8 mouse cellular contexts compared by ENCODE assay signal in genomic region chr6:108784056-108784455, GRCm38 (mm10). TPM values are rescaled to one million over a fixed set of nuclear protein-coding genes. Genes with fewer than 3 reads are reported as not detected.
DNase-seq lines count a peak whose midpoint lies in the region; ATAC-seq and TF ChIP-seq lines count a peak whose summit lies in the region.

No protein-coding gene starts in this region.

- H3K4me1 ChIP-seq in cortical plate, adult 2 months (ENCODE audit: control insufficient read depth, insufficient read depth, low read length), result peaks cover 9% of the 10 kb centered on the region
- H3K4me1 ChIP-seq in midbrain, embryonic 11.5 days (ENCODE audit: control insufficient read depth, insufficient read depth, low read length), result peaks cover 12% of the 10 kb centered on the region

- no peak for TF ChIP-seq CTCF in cortical plate, adult 2 months (IDR thresholded peaks at IDR 0.05; ENCODE audit: extremely low read depth, insufficient read depth, low read length)

- peak overlapping the region; percentile 84 for H3K4me2 ChIP-seq in midbrain, embryonic 11.5 days

- peak overlapping the region; percentile 90 for H3K4me3 ChIP-seq in cortical plate, adult 2 months (ENCODE audit: insufficient read depth, low read length)
- H3K4me3 ChIP-seq in midbrain, embryonic 11.5 days (ENCODE audit: low read depth, low read length), result peak overlapping the region; percentile 95

- no peaks in the 10 kb centered on the region for H3K36me3 ChIP-seq in midbrain, embryonic 11.5 days (ENCODE audit: control insufficient read depth, insufficient read depth, low read length)

- no peak for ATAC-seq in midbrain, embryonic 11.5 days (ENCODE audit: low FRiP score)

- no peaks in the 10 kb centered on the region for H3K27me3 ChIP-seq in midbrain, embryonic 11.5 days (ENCODE audit: control insufficient read depth, insufficient read depth, low read length)

- no peaks in the 10 kb centered on the region for H3K9me3 ChIP-seq in midbrain, embryonic 11.5 days (ENCODE audit: control insufficient read depth, low read length)

- DNase-seq in embryo, embryonic 9.5 days (ENCODE audit: extremely low spot score), result peak; percentile 6
- no peak for DNase-seq in embryo, embryonic 11 days
- peak; percentile 60 for DNase-seq in 416B (ENCODE audit: low read depth)
- peak; percentile 13 for DNase-seq in kidney, postnatal 10 days
- no peak for DNase-seq in midbrain, embryonic 11.5 days (ENCODE audit: low spot score, missing footprints)
- DNase-seq in spleen, adult 12 weeks (ENCODE audit: low spot score), result no peak
- DNase-seq in cerebellum, adult 8-10 months, result no peak

- H3K9ac ChIP-seq in midbrain, embryonic 11.5 days (ENCODE audit: low read length), result peak overlapping the region; percentile 93

- no peak for TF ChIP-seq POLR2A in cortical plate, adult 2 months (IDR thresholded peaks at IDR 0.05; ENCODE audit: extremely low read depth, insufficient read depth, low read length)

- WGBS in midbrain, embryonic 11.5 days, result 39% methylated on average over 11 of the region's 11 CpGs

- no peak overlapping the region for H3K27ac ChIP-seq in cortical plate, adult 2 months (ENCODE audit: insufficient read depth, low read length)
- no peak overlapping the region for H3K27ac ChIP-seq in midbrain, embryonic 11.5 days (ENCODE audit: low read depth, low read length)

RNA-seq across cellular contexts. Expression of gene Arl8b, which starts 1.2 kb away (rescaled TPM):
- polyA plus RNA-seq in cortical plate, adult 2 months (2012; rRNA removed), result 82.1 and 83.6 TPM in 2 replicates
- polyA plus RNA-seq in midbrain, embryonic 11.5 days (2014; fragmentation: Nextera tagmentation; extraction: Ambion mirVana), result 84.3 and 94.5 TPM in 2 replicates

RNA-seq across cellular contexts. Expression of gene Edem1, which starts 44.4 kb away (rescaled TPM):
- polyA plus RNA-seq in cortical plate, adult 2 months (2012; rRNA removed), result 12.9 and 13.2 TPM in 2 replicates
- polyA plus RNA-seq in midbrain, embryonic 11.5 days (2014; fragmentation: Nextera tagmentation; extraction: Ambion mirVana), result 20.5 and 21.7 TPM in 2 replicates

Comparison
In these comparisons a context has a peak if more than half of its experiments do, and no peak if none do; other contexts are left out.
1. DNase-seq: peak in embryo, embryonic 9.5 days (single experiment), 416B (single experiment) and kidney, postnatal 10 days (single experiment); none in embryo, embryonic 11 days (single experiment), midbrain, embryonic 11.5 days (single experiment), spleen, adult 12 weeks (single experiment) and cerebellum, adult 8-10 months (single experiment).